Mouse (Mus musculus): Measurements from ENCODE around the gene Klk1b9.

DNA sequence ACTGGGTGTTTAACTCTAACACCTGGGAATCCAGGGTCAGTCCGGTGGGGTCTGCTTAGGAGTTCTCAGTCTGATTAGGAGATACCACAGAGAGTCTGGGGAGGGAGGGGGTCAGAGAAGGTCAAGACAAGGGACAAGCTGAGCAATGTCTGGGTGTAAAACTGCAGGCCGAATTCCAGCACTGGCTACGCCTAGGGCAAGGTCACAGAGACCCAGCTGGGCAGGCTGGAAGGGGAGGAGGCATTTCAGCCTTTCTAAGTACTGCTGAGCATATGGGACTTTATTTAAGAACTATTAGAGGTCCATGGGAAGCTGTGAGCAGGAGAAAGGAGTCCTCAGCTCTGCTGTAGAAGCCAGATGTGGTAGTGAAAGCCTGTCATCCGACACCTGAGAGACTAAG lies 43.5 kb upstream of the Klk1b9 start:
- TF ChIP-seq CTCF (IDR thresholded peaks at IDR 0.05; ENCODE audit: low read depth, low read length) (no peak), POLR2A (IDR thresholded peaks at IDR 0.05; ENCODE audit: borderline replicate concordance, low read depth, low read length) (no peak)

Data from bone marrow macrophage, adult 2 months (primary cell).